Mouse (Mus musculus): Measurements from ENCODE around the gene Dtx3. TPM values are rescaled to one million over a fixed set of nuclear protein-coding genes. Genes with fewer than 3 reads are reported as not detected.
"Not testable (repeated sequence)": the region's sequence is repeated elsewhere in the genome, so short reads cannot be mapped to it uniquely, and the experiment has no call there.

The Dtx3 gene
- polyA plus RNA-seq, 1 experiment from 2014 or later: 148 TPM

- no peak for ATAC-seq (ENCODE audit: insufficient read depth, low FRiP score, low TSS enrichment)
- H3K27me3 ChIP-seq (ENCODE audit: control insufficient read depth, insufficient read depth, low read length): no peaks in the 10 kb centered on the region
- no peaks in the 10 kb centered on the region for H3K9me3 ChIP-seq (ENCODE audit: control insufficient read depth, low read length)
Observed at GRCm38 (mm10) chr10:127153323-127153722, 42.2 kb downstream of the Dtx3 start.

GRCm38 (mm10) chr10:127152556-127152955, 43.0 kb downstream of the Dtx3 start:
- 91% methylated on average over 10 of the region's 10 CpGs for WGBS
- not testable (repeated sequence) for H3K9me3 ChIP-seq (ENCODE audit: control insufficient read depth, low read length); ATAC-seq (ENCODE audit: insufficient read depth, low FRiP score, low TSS enrichment); H3K27me3 ChIP-seq (ENCODE audit: control insufficient read depth, insufficient read depth, low read length); H3K4me1 ChIP-seq (ENCODE audit: control insufficient read depth, insufficient read depth, low read length); DNase-seq (ENCODE audit: low spot score); H3K4me3 ChIP-seq (ENCODE audit: low read depth, low read length); H3K27ac ChIP-seq (ENCODE audit: low read depth, low read length); H3K36me3 ChIP-seq (ENCODE audit: control insufficient read depth, insufficient read depth, low read length); H3K4me2 ChIP-seq (ENCODE audit: low read depth); H3K9ac ChIP-seq (ENCODE audit: low read length)

More at GRCm38 (mm10) chr10:127153323-127153722, 42.2 kb downstream of the Dtx3 start:
- Histone ChIP-seq H3K27ac (ENCODE audit: low read depth, low read length) (no peak overlapping the region), H3K4me1 (ENCODE audit: control insufficient read depth, insufficient read depth, low read length) (no peaks in the 10 kb centered on the region), H3K36me3 (ENCODE audit: control insufficient read depth, insufficient read depth, low read length) (no peaks in the 10 kb centered on the region), H3K4me3 (ENCODE audit: low read depth, low read length) (no peak overlapping the region), H3K9ac (ENCODE audit: low read length) (no peak overlapping the region), H3K4me2 (ENCODE audit: low read depth) (no peak overlapping the region)
- DNase-seq (ENCODE audit: low spot score): no peak
- WGBS: 95% methylated on average over 7 of the region's 7 CpGs

GRCm38 (mm10) chr10:127151233-127151632, 44.3 kb downstream of the Dtx3 start:
- not testable (repeated sequence) for DNase-seq (ENCODE audit: low spot score); H3K27me3 ChIP-seq (ENCODE audit: control insufficient read depth, insufficient read depth, low read length); H3K27ac ChIP-seq (ENCODE audit: low read depth, low read length); H3K4me1 ChIP-seq (ENCODE audit: control insufficient read depth, insufficient read depth, low read length); H3K4me3 ChIP-seq (ENCODE audit: low read depth, low read length); H3K9ac ChIP-seq (ENCODE audit: low read length); H3K36me3 ChIP-seq (ENCODE audit: control insufficient read depth, insufficient read depth, low read length); ATAC-seq (ENCODE audit: insufficient read depth, low FRiP score, low TSS enrichment); H3K9me3 ChIP-seq (ENCODE audit: control insufficient read depth, low read length); H3K4me2 ChIP-seq (ENCODE audit: low read depth)
- WGBS: 79% methylated on average over 3 of the region's 3 CpGs

GRCm38 (mm10) chr10:127150471-127150872, 45.1 kb downstream of the Dtx3 start:
- no peak for ATAC-seq (ENCODE audit: insufficient read depth, low FRiP score, low TSS enrichment)
- no peak for DNase-seq (ENCODE audit: low spot score)
- Histone ChIP-seq H3K4me1 (ENCODE audit: control insufficient read depth, insufficient read depth, low read length) (no peaks in the 10 kb centered on the region), H3K27me3 (ENCODE audit: control insufficient read depth, insufficient read depth, low read length) (no peaks in the 10 kb centered on the region), H3K9me3 (ENCODE audit: control insufficient read depth, low read length) (no peaks in the 10 kb centered on the region), H3K36me3 (ENCODE audit: control insufficient read depth, insufficient read depth, low read length) (no peaks in the 10 kb centered on the region), H3K9ac (ENCODE audit: low read length) (no peak overlapping the region), H3K4me2 (ENCODE audit: low read depth) (no peak overlapping the region), H3K4me3 (ENCODE audit: low read depth, low read length) (no peak overlapping the region), H3K27ac (ENCODE audit: low read depth, low read length) (no peak overlapping the region)
- WGBS: 89% methylated on average over 4 of the region's 4 CpGs

- Histone ChIP-seq H3K4me1 (ENCODE audit: control insufficient read depth, insufficient read depth, low read length) (no peaks in the 10 kb centered on the region), H3K36me3 (ENCODE audit: control insufficient read depth, insufficient read depth, low read length) (no peaks in the 10 kb centered on the region), H3K27me3 (ENCODE audit: control insufficient read depth, insufficient read depth, low read length) (no peaks in the 10 kb centered on the region), H3K4me2 (ENCODE audit: low read depth) (no peak overlapping the region), H3K27ac (ENCODE audit: low read depth, low read length) (no peak overlapping the region), H3K9me3 (ENCODE audit: control insufficient read depth, low read length) (no peaks in the 10 kb centered on the region), H3K9ac (ENCODE audit: low read length) (no peak overlapping the region), H3K4me3 (ENCODE audit: low read depth, low read length) (no peak overlapping the region)
- ATAC-seq (ENCODE audit: insufficient read depth, low FRiP score, low TSS enrichment) (no peak), DNase-seq (ENCODE audit: low spot score) (no peak)
- 84% methylated on average over 6 of the region's 6 CpGs for WGBS
Observed at GRCm38 (mm10) chr10:127147135-127147534, 48.4 kb downstream of the Dtx3 start.

GRCm38 (mm10) chr10:127145303-127145702, 50.2 kb downstream of the Dtx3 start:
- Histone ChIP-seq H3K9me3 (ENCODE audit: control insufficient read depth, low read length) (no peaks in the 10 kb centered on the region), H3K4me2 (ENCODE audit: low read depth) (no peak overlapping the region), H3K9ac (ENCODE audit: low read length) (no peak overlapping the region), H3K27me3 (ENCODE audit: control insufficient read depth, insufficient read depth, low read length) (no peaks in the 10 kb centered on the region), H3K36me3 (ENCODE audit: control insufficient read depth, insufficient read depth, low read length) (no peaks in the 10 kb centered on the region), H3K4me1 (ENCODE audit: control insufficient read depth, insufficient read depth, low read length) (no peaks in the 10 kb centered on the region), H3K4me3 (ENCODE audit: low read depth, low read length) (no peak overlapping the region), H3K27ac (ENCODE audit: low read depth, low read length) (no peak overlapping the region)
- 83% methylated on average over 5 of the region's 5 CpGs for WGBS
- DNase-seq (ENCODE audit: low spot score) (no peak), ATAC-seq (ENCODE audit: insufficient read depth, low FRiP score, low TSS enrichment) (no peak)

GRCm38 (mm10) chr10:127144536-127144935, 51.0 kb downstream of the Dtx3 start:
- H3K9ac ChIP-seq (ENCODE audit: low read length): no peak overlapping the region
- no peaks in the 10 kb centered on the region for H3K36me3 ChIP-seq (ENCODE audit: control insufficient read depth, insufficient read depth, low read length)
- H3K9me3 ChIP-seq (ENCODE audit: control insufficient read depth, low read length): no peaks in the 10 kb centered on the region
- H3K27ac ChIP-seq (ENCODE audit: low read depth, low read length): no peak overlapping the region
- H3K27me3 ChIP-seq (ENCODE audit: control insufficient read depth, insufficient read depth, low read length): no peaks in the 10 kb centered on the region
- H3K4me2 ChIP-seq (ENCODE audit: low read depth): no peak overlapping the region
- ATAC-seq (ENCODE audit: insufficient read depth, low FRiP score, low TSS enrichment) (no peak), DNase-seq (ENCODE audit: low spot score) (no peak)
- no peak overlapping the region for H3K4me3 ChIP-seq (ENCODE audit: low read depth, low read length)
- H3K4me1 ChIP-seq (ENCODE audit: control insufficient read depth, insufficient read depth, low read length): no peaks in the 10 kb centered on the region
- 90% methylated on average over 7 of the region's 7 CpGs for WGBS

GRCm38 (mm10) chr10:127143228-127143627, 52.3 kb downstream of the Dtx3 start:
- DNase-seq (ENCODE audit: low spot score) (no peak), ATAC-seq (ENCODE audit: insufficient read depth, low FRiP score, low TSS enrichment) (no peak)
- H3K9me3 ChIP-seq (ENCODE audit: control insufficient read depth, low read length): no peaks in the 10 kb centered on the region
- no peak overlapping the region for H3K4me2 ChIP-seq (ENCODE audit: low read depth)
- no peaks in the 10 kb centered on the region for H3K36me3 ChIP-seq (ENCODE audit: control insufficient read depth, insufficient read depth, low read length)
- H3K27ac ChIP-seq (ENCODE audit: low read depth, low read length): no peak overlapping the region
- 73% methylated on average over 8 of the region's 8 CpGs for WGBS
- H3K4me1 ChIP-seq (ENCODE audit: control insufficient read depth, insufficient read depth, low read length): no peaks in the 10 kb centered on the region
- H3K27me3 ChIP-seq (ENCODE audit: control insufficient read depth, insufficient read depth, low read length): no peaks in the 10 kb centered on the region
- no peak overlapping the region for H3K9ac ChIP-seq (ENCODE audit: low read length)
- no peak overlapping the region for H3K4me3 ChIP-seq (ENCODE audit: low read depth, low read length)

- WGBS: 82% methylated on average over 8 of the region's 8 CpGs
- H3K4me1 ChIP-seq (ENCODE audit: control insufficient read depth, insufficient read depth, low read length): no peaks in the 10 kb centered on the region
- DNase-seq (ENCODE audit: low spot score): no peak
- no peaks in the 10 kb centered on the region for H3K27me3 ChIP-seq (ENCODE audit: control insufficient read depth, insufficient read depth, low read length)
- no peak overlapping the region for H3K4me3 ChIP-seq (ENCODE audit: low read depth, low read length)
- no peak overlapping the region for H3K27ac ChIP-seq (ENCODE audit: low read depth, low read length)
- ATAC-seq (ENCODE audit: insufficient read depth, low FRiP score, low TSS enrichment): no peak
- no peak overlapping the region for H3K9ac ChIP-seq (ENCODE audit: low read length)
- H3K9me3 ChIP-seq (ENCODE audit: control insufficient read depth, low read length): no peaks in the 10 kb centered on the region
- H3K36me3 ChIP-seq (ENCODE audit: control insufficient read depth, insufficient read depth, low read length): no peaks in the 10 kb centered on the region
- no peak overlapping the region for H3K4me2 ChIP-seq (ENCODE audit: low read depth)
Observed at GRCm38 (mm10) chr10:127141500-127141899, 54.0 kb downstream of the Dtx3 start.
